Mouse (Mus musculus) liver, postnatal 0 days (tissue): ENCODE data around the gene Fbxo10.

Source experiments
- CTCF ChIP-seq: sonication (generic); IDR thresholded peaks from 2 replicates; pipeline ENCODE4 v1.5.1; 2016; ENCODE audit warnings: antibody characterized with exemption, low read depth
- EP300 ChIP-seq: IDR thresholded peaks from 2 replicates; pipeline ENCODE4 v1.6.1; 2016; ENCODE audit warnings: antibody characterized with exemption, low read depth, mild to moderate bottlenecking

- no peak for TF ChIP-seq CTCF
- TF ChIP-seq EP300: no peak
These were observed 84.4 kb downstream of the Fbxo10 start for GRCm38 (mm10) chr4:45000001-45000400.
